Mouse (Mus musculus) hindbrain, embryonic 10.5 days (tissue): ENCODE measurements around the gene Dock11. TPM values are rescaled to one million over a fixed set of nuclear protein-coding genes. Genes with fewer than 3 reads are reported as not detected.

ENCODE experiments used
- DNase-seq: peaks from one replicate; pipeline ENCODE4 v3.0.0-alpha.2; 2017; ENCODE audit warnings: low spot score
- H3K27ac ChIP-seq: fragments of 300-500 bp; sonication (generic); 2 replicates; pipeline ENCODE4 v1.5.1; 2016; ENCODE audit warnings: mild to moderate bottlenecking, moderate library complexity
- H3K27me3 ChIP-seq: fragments of 300-500 bp; sonication (generic); 2 replicates; pipeline ENCODE4 v1.6.1; 2016; ENCODE audit warnings: mild to moderate bottlenecking; ENCODE audit not compliant: poor library complexity, insufficient read depth, severe bottlenecking
- H3K36me3 ChIP-seq: fragments of 300-500 bp; sonication (generic); 2 replicates; pipeline ENCODE4 v1.6.1; 2016; ENCODE audit warnings: mild to moderate bottlenecking, moderate library complexity
- H3K4me1 ChIP-seq: fragments of 300-500 bp; sonication (generic); replicated peaks from 2 replicates; pipeline ENCODE4 v1.6.1; 2016; ENCODE audit warnings: mild to moderate bottlenecking
- H3K4me3 ChIP-seq: fragments of 300-500 bp; sonication (generic); 2 replicates; pipeline ENCODE4 v1.5.1; 2016; ENCODE audit warnings: mild to moderate bottlenecking, moderate library complexity
- H3K9me3 ChIP-seq: fragments of 300-500 bp; sonication (generic); 2 replicates; pipeline ENCODE4 v1.6.1; 2016; ENCODE audit warnings: mild to moderate bottlenecking, moderate library complexity
- WGBS: fragments of 180-500 bp; shearing (Covaris S2); methylation state at CpG from one replicate; pipeline ENCODE4 v1.1.7; 2016; 5-methylcytosine and 5-hydroxymethylcytosine counted together
- polyA plus RNA-seq: library from polyadenylated mRNA; unstranded; fragments of >200 nt; fragmentation: Nextera tagmentation; extraction: Ambion mirVana; gene quantifications from 2 replicates; pipeline ENCODE4 v1.2.1, GENCODE M21; 2016

Dock11 gene
- polyA plus RNA-seq, 1 experiment from 2014 or later = 18.2 TPM

- no peaks in the 10 kb centered on the region for H3K4me1 ChIP-seq
- DNase-seq = no peak
- H3K36me3 ChIP-seq = 0 out of 2 replicates have a peak, but pooled peaks cover 5% of the 10 kb centered on the region
- no peak overlapping the region for H3K4me3 ChIP-seq
- no peak overlapping the region for H3K27ac ChIP-seq
- no peaks in the 10 kb centered on the region for H3K9me3 ChIP-seq
- WGBS = 94% methylated on average over 1 of the region's 1 CpGs
- H3K27me3 ChIP-seq = no peaks in the 10 kb centered on the region
Observed at GRCm38 (mm10) chrX:35969276-35969675, 80.6 kb downstream of the Dock11 start.

- DNase-seq = no peak
- H3K27ac ChIP-seq = no peak overlapping the region
- WGBS = 74% methylated on average over 5 of the region's 5 CpGs
- no peaks in the 10 kb centered on the region for H3K4me1 ChIP-seq
- no peaks in the 10 kb centered on the region for H3K27me3 ChIP-seq
- H3K9me3 ChIP-seq = no peaks in the 10 kb centered on the region
- H3K36me3 ChIP-seq = 0 out of 2 replicates have a peak, but pooled peaks cover 3% of the 10 kb centered on the region
- no peak overlapping the region for H3K4me3 ChIP-seq
Observed at GRCm38 (mm10) chrX:35976657-35977056, 88.0 kb downstream of the Dock11 start.

GRCm38 (mm10) chrX:35987981-35988380 lies 99.3 kb downstream of the Dock11 start:
- no peaks in the 10 kb centered on the region for H3K36me3 ChIP-seq
- no peaks in the 10 kb centered on the region for H3K4me1 ChIP-seq
- H3K27me3 ChIP-seq = no peaks in the 10 kb centered on the region
- DNase-seq = no peak
- H3K9me3 ChIP-seq = no peaks in the 10 kb centered on the region
- 100% methylated on average over 1 of the region's 1 CpGs for WGBS
- no peak overlapping the region for H3K4me3 ChIP-seq
- H3K27ac ChIP-seq = no peak overlapping the region

- Histone ChIP-seq H3K27me3 (no peaks in the 10 kb centered on the region), H3K4me3 (no peak overlapping the region), H3K27ac (no peak overlapping the region), H3K4me1 (no peaks in the 10 kb centered on the region), H3K36me3 (no peaks in the 10 kb centered on the region), H3K9me3 (no peaks in the 10 kb centered on the region)
- DNase-seq = no peak
- 81% methylated on average over 5 of the region's 5 CpGs for WGBS
Observed at GRCm38 (mm10) chrX:35990508-35991095, 102.0 kb downstream of the Dock11 start.

- DNase-seq = no peak
- H3K9me3 ChIP-seq = no peaks in the 10 kb centered on the region
- H3K27me3 ChIP-seq = no peaks in the 10 kb centered on the region
- H3K4me3 ChIP-seq = no peak overlapping the region
- H3K27ac ChIP-seq = no peak overlapping the region
- H3K4me1 ChIP-seq = 0 out of 2 replicates have a peak, but pooled peaks cover 4% of the 10 kb centered on the region
- WGBS = 86% methylated on average over 6 of the region's 6 CpGs
- H3K36me3 ChIP-seq = no peaks in the 10 kb centered on the region
Observed at GRCm38 (mm10) chrX:35994226-35994625, 105.6 kb downstream of the Dock11 start.

GRCm38 (mm10) chrX:35997004-35997403 lies 108.4 kb downstream of the Dock11 start:
- Histone ChIP-seq H3K4me3 (no peak overlapping the region), H3K36me3 (no peaks in the 10 kb centered on the region), H3K4me1 (0 out of 2 replicates have a peak, but pooled peaks cover 4% of the 10 kb centered on the region), H3K27ac (no peak overlapping the region), H3K27me3 (no peaks in the 10 kb centered on the region), H3K9me3 (no peaks in the 10 kb centered on the region)
- no peak for DNase-seq
- 16% methylated on average over 2 of the region's 2 CpGs for WGBS

- WGBS = 58% methylated on average over 5 of the region's 5 CpGs
- Histone ChIP-seq H3K36me3 (no peaks in the 10 kb centered on the region), H3K4me1 (0 out of 2 replicates have a peak, but pooled peaks cover 4% of the 10 kb centered on the region), H3K27ac (no peak overlapping the region), H3K4me3 (no peak overlapping the region), H3K27me3 (no peaks in the 10 kb centered on the region), H3K9me3 (no peaks in the 10 kb centered on the region)
- DNase-seq = no peak
Observed at GRCm38 (mm10) chrX:35997793-35998419, 109.3 kb downstream of the Dock11 start.

GRCm38 (mm10) chrX:36025651-36026050 lies 137.0 kb downstream of the Dock11 start:
- WGBS = 85% methylated on average over 17 of the region's 17 CpGs
- Histone ChIP-seq H3K9me3 (peaks cover 8% of the 10 kb centered on the region; the same call in 1 of the 2 replicates), H3K27ac (no peak overlapping the region), H3K4me1 (no peaks in the 10 kb centered on the region), H3K36me3 (peaks cover 22% of the 10 kb centered on the region), H3K27me3 (no peaks in the 10 kb centered on the region), H3K4me3 (no peak overlapping the region)
- no peak for DNase-seq

- Histone ChIP-seq H3K4me3 (no peak overlapping the region), H3K27me3 (no peaks in the 10 kb centered on the region), H3K36me3 (no peaks in the 10 kb centered on the region), H3K4me1 (no peaks in the 10 kb centered on the region), H3K9me3 (no peaks in the 10 kb centered on the region), H3K27ac (no peak overlapping the region)
- DNase-seq = no peak
- 79% methylated on average over 5 of the region's 5 CpGs for WGBS
Observed at GRCm38 (mm10) chrX:36031113-36031512, 142.5 kb downstream of the Dock11 start.

GRCm38 (mm10) chrX:36034045-36034444 lies 145.4 kb downstream of the Dock11 start:
- no peak overlapping the region for H3K4me3 ChIP-seq
- 90% methylated on average over 8 of the region's 8 CpGs for WGBS
- DNase-seq = no peak
- no peaks in the 10 kb centered on the region for H3K9me3 ChIP-seq
- no peaks in the 10 kb centered on the region for H3K4me1 ChIP-seq
- no peaks in the 10 kb centered on the region for H3K27me3 ChIP-seq
- H3K27ac ChIP-seq = no peak overlapping the region
- H3K36me3 ChIP-seq = peaks cover 13% of the 10 kb centered on the region

GRCm38 (mm10) chrX:36045731-36046130 lies 157.1 kb downstream of the Dock11 start:
- 77% methylated on average over 4 of the region's 4 CpGs for WGBS
- no peaks in the 10 kb centered on the region for H3K9me3 ChIP-seq
- H3K4me1 ChIP-seq = no peaks in the 10 kb centered on the region
- H3K27ac ChIP-seq = no peak overlapping the region
- peaks cover 4% of the 10 kb centered on the region; the same call in 1 of the 2 replicates for H3K36me3 ChIP-seq
- no peaks in the 10 kb centered on the region for H3K27me3 ChIP-seq
- no peak for DNase-seq
- no peak overlapping the region for H3K4me3 ChIP-seq

GRCm38 (mm10) chrX:36047451-36047850 lies 158.8 kb downstream of the Dock11 start:
- Histone ChIP-seq H3K9me3 (no peaks in the 10 kb centered on the region), H3K4me1 (no peaks in the 10 kb centered on the region), H3K27ac (no peak overlapping the region), H3K4me3 (no peak overlapping the region), H3K36me3 (no peaks in the 10 kb centered on the region), H3K27me3 (no peaks in the 10 kb centered on the region)
- DNase-seq = no peak
- 92% methylated on average over 1 of the region's 1 CpGs for WGBS

GRCm38 (mm10) chrX:36050312-36050711 lies 161.7 kb downstream of the Dock11 start:
- Histone ChIP-seq H3K27ac (no peak overlapping the region), H3K4me1 (no peaks in the 10 kb centered on the region), H3K9me3 (no peaks in the 10 kb centered on the region), H3K36me3 (no peaks in the 10 kb centered on the region), H3K4me3 (no peak overlapping the region), H3K27me3 (no peaks in the 10 kb centered on the region)
- DNase-seq = no peak
